Mouse (Mus musculus): ENCODE data around the gene Wdr60. TPM values are rescaled to one million over a fixed set of nuclear protein-coding genes. Genes with fewer than 3 reads are reported as not detected.

Gene Wdr60
- polyA plus RNA-seq, 1 experiment from 2014 or later = 21.8 TPM

DNA sequence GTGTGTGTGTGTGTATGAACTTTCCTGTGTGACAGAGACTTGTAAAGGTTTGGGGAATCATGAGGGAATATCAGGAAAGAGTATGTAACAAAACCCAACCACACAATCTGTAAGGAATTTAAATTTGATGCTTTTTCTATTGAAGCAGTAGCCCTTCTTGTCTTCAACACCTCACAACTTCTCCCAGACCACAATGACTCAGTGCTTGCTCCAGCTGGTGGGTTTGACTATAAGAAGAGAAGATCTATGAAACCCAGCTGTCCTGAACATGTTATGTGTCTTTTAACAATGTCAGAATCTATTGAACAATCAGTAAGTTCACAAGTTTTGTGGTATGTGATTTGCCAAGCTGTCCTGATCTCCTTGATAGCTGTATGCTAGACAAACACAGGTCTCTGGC is 97.5 kb downstream of the Wdr60 start:
- no peak for ATAC-seq (ENCODE audit: low FRiP score)

DNA sequence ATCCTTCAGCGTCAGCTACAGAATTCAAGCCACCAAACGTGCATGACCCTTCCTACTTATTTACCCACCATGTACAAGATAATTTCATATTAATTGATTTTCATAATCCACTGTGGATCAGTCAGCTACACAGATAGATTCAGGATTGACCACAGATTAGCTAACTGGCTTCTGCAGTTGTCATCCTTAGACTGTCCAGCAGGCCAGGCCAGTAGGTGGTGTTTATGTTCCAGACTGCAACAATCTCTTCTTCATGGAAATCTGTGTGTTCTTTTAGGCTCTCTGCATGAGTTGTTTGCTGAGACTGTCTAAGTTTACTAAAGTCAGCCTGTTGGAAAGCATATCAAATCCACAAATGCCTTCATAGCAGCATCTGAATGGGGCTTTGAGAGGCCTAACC is 103.1 kb downstream of the Wdr60 start:
- Histone ChIP-seq H3K9ac (no peak overlapping the region), H3K36me3 (no peaks in the 10 kb centered on the region), H3K4me2 (replicated peaks) (no peak overlapping the region), H3K9me3 (replicated peaks) (no peaks in the 10 kb centered on the region), H3K27me3 (no peaks in the 10 kb centered on the region), H3K4me3 (no peak overlapping the region), H3K27ac (no peak overlapping the region), H3K4me1 (no peaks in the 10 kb centered on the region)
- ATAC-seq (ENCODE audit: low FRiP score) = no peak
- WGBS = 97% methylated on average over 2 of the region's 2 CpGs

More for the DNA sequence above, 97.5 kb downstream of the Wdr60 start:
- no peaks in the 10 kb centered on the region for H3K9me3 ChIP-seq (replicated peaks)
- H3K9ac ChIP-seq = no peak overlapping the region
- H3K27ac ChIP-seq = no peak overlapping the region
- no peaks in the 10 kb centered on the region for H3K27me3 ChIP-seq
- no peaks in the 10 kb centered on the region for H3K4me1 ChIP-seq
- H3K36me3 ChIP-seq = no peaks in the 10 kb centered on the region
- H3K4me2 ChIP-seq (replicated peaks) = no peak overlapping the region
- no peak overlapping the region for H3K4me3 ChIP-seq

DNA sequence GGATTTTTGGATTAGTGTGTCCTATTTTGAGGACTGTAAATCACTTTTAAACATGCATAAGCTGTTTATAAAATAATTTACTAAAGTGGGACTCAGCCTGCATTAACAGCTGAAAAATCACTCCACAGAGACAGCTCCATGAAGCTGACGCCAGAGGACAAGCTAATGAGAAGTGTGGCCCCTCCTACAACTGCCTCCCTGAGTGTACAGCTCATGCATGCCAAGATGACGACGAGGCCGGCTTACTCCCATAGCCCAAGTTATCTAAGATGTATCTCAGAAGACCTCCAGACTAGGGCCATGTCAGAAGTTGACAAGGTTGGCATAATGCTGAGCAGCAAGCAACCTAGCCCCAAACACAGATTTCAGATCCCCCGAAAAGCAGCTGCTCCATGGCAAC is 103.6 kb downstream of the Wdr60 start:
- H3K4me2 ChIP-seq (replicated peaks) = no peak overlapping the region
- no peak overlapping the region for H3K27ac ChIP-seq
- no peak overlapping the region for H3K9ac ChIP-seq
- no peaks in the 10 kb centered on the region for H3K36me3 ChIP-seq
- ATAC-seq (ENCODE audit: low FRiP score) = no peak
- 82% methylated on average over 5 of the region's 5 CpGs for WGBS
- H3K9me3 ChIP-seq (replicated peaks) = no peaks in the 10 kb centered on the region
- no peaks in the 10 kb centered on the region for H3K4me1 ChIP-seq
- no peak overlapping the region for H3K4me3 ChIP-seq
- H3K27me3 ChIP-seq = no peaks in the 10 kb centered on the region

DNA sequence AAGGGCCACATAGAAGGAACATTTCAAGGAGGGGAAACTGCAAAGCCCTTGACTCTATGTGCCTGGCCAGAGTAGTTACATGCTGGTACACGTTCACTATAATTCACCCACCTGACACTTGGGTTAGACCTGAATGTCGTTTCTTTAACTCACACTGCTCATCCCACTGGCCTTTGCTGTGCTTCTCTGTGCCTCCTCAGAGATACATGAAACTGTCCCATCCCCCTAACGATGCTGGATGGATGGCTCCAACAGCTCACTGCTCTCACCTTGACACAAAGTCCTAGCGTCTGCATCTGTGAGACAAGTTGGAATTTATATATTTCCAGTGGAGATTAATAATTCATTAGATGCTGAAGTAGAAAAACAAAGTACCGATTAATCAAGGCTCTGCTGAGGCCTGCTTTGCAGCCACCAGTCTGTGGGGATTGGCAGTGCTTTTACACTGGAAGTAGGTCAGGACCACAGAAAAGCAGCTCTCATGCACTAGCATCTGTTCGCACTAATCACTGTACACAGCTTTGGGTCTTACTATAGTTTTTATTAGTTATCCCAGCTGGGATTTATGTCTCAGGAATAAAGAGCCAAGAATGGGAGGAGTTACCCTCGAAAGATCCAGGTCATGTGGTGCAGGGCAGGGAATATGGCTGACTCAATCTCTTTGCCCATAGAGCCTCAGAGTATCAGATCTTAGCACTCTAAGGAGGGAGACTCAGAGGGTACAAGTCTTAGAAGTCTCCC is 105.9 kb downstream of the Wdr60 start:
- Histone ChIP-seq H3K27me3 (no peaks in the 10 kb centered on the region), H3K9me3 (replicated peaks) (no peaks in the 10 kb centered on the region), H3K4me3 (no peak overlapping the region), H3K27ac (no peak overlapping the region), H3K36me3 (no peaks in the 10 kb centered on the region), H3K4me2 (replicated peaks) (no peak overlapping the region), H3K4me1 (no peaks in the 10 kb centered on the region), H3K9ac (no peak overlapping the region)
- no peak for ATAC-seq (ENCODE audit: low FRiP score)
- WGBS = 83% methylated on average over 7 of the region's 7 CpGs

Small RNA genes within 50 kb of the gene (microRNA-seq; reads per million reads assigned to microRNA genes)
- gene Gm23190 = not detected

Other genes starting within 250 kb of the Wdr60 start
- gene Zfp386, start 215.3 kb downstream of the Wdr60 start, polyA plus RNA-seq (2016; fragmentation: Nextera tagmentation; extraction: Ambion mirVana) = 59.4 and 61.8 TPM in 2 replicates
- gene Vipr2, start 185.3 kb downstream of the Wdr60 start, polyA plus RNA-seq (2016; fragmentation: Nextera tagmentation; extraction: Ambion mirVana) = 1.1 and 1.8 TPM in 2 replicates
- not detected in 2 replicates for gene Gm11027, start 12.4 kb upstream of the Wdr60 start, polyA plus RNA-seq (2016; fragmentation: Nextera tagmentation; extraction: Ambion mirVana)
- gene Esyt2, start 18.2 kb upstream of the Wdr60 start, polyA plus RNA-seq (2016; fragmentation: Nextera tagmentation; extraction: Ambion mirVana) = 20.9 TPM in 2 replicates
- 28.1 and 30.3 TPM in 2 replicates for gene Ncapg2, start 142.4 kb upstream of the Wdr60 start, polyA plus RNA-seq (2016; fragmentation: Nextera tagmentation; extraction: Ambion mirVana)
- 6.2 and 7.5 TPM in 2 replicates for gene Ptprn2, start 222.7 kb upstream of the Wdr60 start, polyA plus RNA-seq (2016; fragmentation: Nextera tagmentation; extraction: Ambion mirVana)

Measured in hindbrain, embryonic 12.5 days (tissue).